Comparison of ENCODE assay signal across 8 mouse cellular contexts in the genomic region with DNA sequence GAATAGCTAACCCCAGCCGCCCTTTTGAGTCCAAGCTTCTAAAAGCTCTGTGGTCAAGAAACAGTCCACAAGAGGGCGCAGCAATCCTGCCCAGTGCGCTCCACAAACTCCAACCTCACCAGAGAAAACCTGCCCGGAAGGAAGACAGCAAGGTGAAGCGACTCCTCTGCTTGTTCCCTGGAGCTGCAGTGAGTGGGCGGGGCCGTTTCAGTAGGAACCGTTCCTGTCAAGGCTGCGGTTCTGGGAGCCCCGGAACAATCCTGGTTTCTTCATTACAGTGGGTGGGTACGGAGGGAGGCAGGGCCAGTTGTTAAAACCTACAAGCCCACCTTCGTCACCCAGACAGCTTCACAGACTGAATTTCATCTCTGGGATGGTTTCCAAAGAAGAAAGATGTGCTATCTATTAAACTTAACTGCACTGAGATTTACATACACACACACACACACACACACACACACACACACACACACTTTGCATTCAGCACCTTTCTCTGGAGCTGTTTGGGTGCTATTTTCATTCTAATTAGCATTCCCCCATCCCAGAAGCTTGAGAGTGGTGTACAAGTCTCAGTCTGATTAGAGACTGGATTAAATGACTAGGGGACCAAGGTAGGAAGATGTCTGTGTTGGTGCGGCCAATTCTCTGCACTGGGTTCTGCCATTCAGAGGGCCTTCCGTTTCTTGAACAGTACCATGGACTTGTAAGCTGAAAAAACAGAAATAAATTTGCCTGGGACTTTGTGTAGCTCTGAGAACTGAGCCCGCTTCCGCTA.
DNase-seq lines count a peak whose midpoint lies in the region; ATAC-seq and TF ChIP-seq lines count a peak whose summit lies in the region.

No protein-coding gene starts in this region.

- no peaks in the 10 kb centered on the region for H3K27me3 ChIP-seq in hindbrain, postnatal 0 days (ENCODE audit: insufficient read depth, low read length)

- intact Hi-C loops in gastrocnemius, adult 2 months (cut with DNase I), result loop anchor here (1.0 to 5.0 kb wide), 3 partner anchors 219 to 606 kb away; no protein-coding TSS in a partner anchor

- peak overlapping the region; percentile 51 for H3K4me2 ChIP-seq in hindbrain, postnatal 0 days (ENCODE audit: low read depth, low read length)

- H3K9ac ChIP-seq in hindbrain, postnatal 0 days (replicated peaks; ENCODE audit: low read length), result peak overlapping the region; percentile 15; the same call in 1 of the 2 replicates

- peak; percentile 70 for ATAC-seq in hindbrain, postnatal 0 days

- no peaks in the 10 kb centered on the region for H3K9me3 ChIP-seq in hindbrain, postnatal 0 days (ENCODE audit: low read length)

- no peak; the same call in 1 of the 2 replicates for TF ChIP-seq CTCF in gastrocnemius, adult 2 months (IDR thresholded peaks at IDR 0.05)
- peak; percentile 90 for TF ChIP-seq CTCF in hindbrain, postnatal 0 days (IDR thresholded peaks at IDR 0.05; ENCODE audit: low read depth)

- peak overlapping the region; percentile 88 for H3K27ac ChIP-seq in gastrocnemius, adult 2 months
- H3K27ac ChIP-seq in hindbrain, postnatal 0 days, result peak overlapping the region; percentile 80

- no peaks in the 10 kb centered on the region for H3K4me1 ChIP-seq in hindbrain, postnatal 0 days (ENCODE audit: insufficient read depth, low read length)

- H3K36me3 ChIP-seq in hindbrain, postnatal 0 days (ENCODE audit: insufficient read depth, low read length), result no peaks in the 10 kb centered on the region

- 14% methylated on average over 16 of the region's 16 CpGs for WGBS in hindbrain, postnatal 0 days

- peak; percentile 6 for DNase-seq in T-cell, adult 2 months (ENCODE audit: low spot score)
- DNase-seq in cerebellum, postnatal 36 days, result peak; percentile 89 to 95
- DNase-seq in gastrocnemius, adult 2 months, result peak; percentile 87
- peak; percentile 95 for DNase-seq in hindbrain, postnatal 0 days (ENCODE audit: low spot score)
- DNase-seq in left cerebral cortex, adult 18-20 months (ENCODE audit: low spot score in 2 of 2), result peak; percentile 94 to 95
- peak; percentile 72 to 82 for DNase-seq in lung, postnatal 4 days
- peak; percentile 94 for DNase-seq in right cerebral cortex, adult 18-20 months
- peak; percentile 88 for DNase-seq in urinary bladder, postnatal 14 days (ENCODE audit: low spot score)

- peak overlapping the region; percentile 69 for H3K4me3 ChIP-seq in gastrocnemius, adult 2 months
- H3K4me3 ChIP-seq in hindbrain, postnatal 0 days (ENCODE audit: low read length), result peak overlapping the region; percentile 10

Comparison
In these comparisons a context has a peak if more than half of its experiments do, and no peak if none do; other contexts are left out.
1. Peak in every context shown above with its lines: DNase-seq, ATAC-seq, H3K4me3 ChIP-seq and H3K27ac ChIP-seq.
2. DNase-seq: peak in every context shown above with its lines; median percentile 95 in hindbrain, postnatal 0 days; 94 in left cerebral cortex, adult 18-20 months; 94 in right cerebral cortex, adult 18-20 months; 92 in cerebellum, postnatal 36 days; 88 in urinary bladder, postnatal 14 days; 87 in gastrocnemius, adult 2 months; 77 in lung, postnatal 4 days; 6 in T-cell, adult 2 months.